Mouse (Mus musculus) C2C12 (cell line): ENCODE measurements at regions not wholly inside any gene's neighbourhood (a gene's known extent, or its start where the extent isn't known, plus 50 kb on each side); places are given as distances from the start of the nearest gene placed in this dataset.

ENCODE experiments used
- CEBPB ChIP-seq: IDR thresholded peaks from one replicate; pipeline ENCODE4 v1.6.1; 2011; ENCODE audit warnings: low read depth, mild to moderate bottlenecking, control low read depth, moderate library complexity
- CTCF ChIP-seq: IDR thresholded peaks from one replicate; pipeline ENCODE4 v1.5.1; 2011; ENCODE audit not compliant: control insufficient read depth, insufficient read depth, insufficient read length
- MAX ChIP-seq: IDR thresholded peaks from one replicate; pipeline ENCODE4 v1.6.1; 2011; ENCODE audit warnings: mild to moderate bottlenecking, control low read depth

- TF ChIP-seq CTCF: no peak
- TF ChIP-seq MAX: no peak
- TF ChIP-seq CEBPB: no peak
Observed at GRCm38 (mm10) chr17:87866719-87867318, 54.0 kb upstream of the Rpl36-ps4 start.
